Mouse (Mus musculus) megakaryocyte, embryonic 14.5 days (primary cell): ENCODE measurements around the gene Wbp11.

ENCODE experiments used
- FLI1 ChIP-seq: IDR thresholded peaks from 2 replicates; pipeline ENCODE4 v1.6.1; 2012; ENCODE audit warnings: low read length, inconsistent platforms, mixed read lengths
- GATA1 ChIP-seq: IDR thresholded peaks from 3 replicates; pipeline ENCODE4 v1.6.1; 2012; ENCODE audit warnings: mixed read lengths, low read length, inconsistent platforms, borderline replicate concordance

DNA sequence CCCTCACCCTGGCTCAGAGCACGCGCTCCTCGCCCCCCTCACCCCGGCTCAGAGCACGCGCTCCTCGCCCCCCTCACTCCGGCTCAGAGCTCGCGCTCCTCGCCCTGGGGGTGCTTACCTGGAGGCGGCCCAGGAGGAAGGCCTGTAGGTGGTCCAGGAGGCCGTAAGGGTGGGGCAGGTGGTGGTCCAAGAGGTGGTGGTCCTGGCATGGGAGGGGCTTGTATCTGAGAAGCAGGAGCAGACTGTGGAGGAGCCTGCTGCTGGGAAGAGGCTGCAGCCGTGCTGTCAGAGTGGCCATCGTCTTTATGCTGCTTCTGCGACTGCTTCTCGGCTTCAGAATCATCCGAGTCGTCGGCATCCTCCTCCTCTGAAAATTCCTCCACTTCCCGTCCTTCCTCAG, 11.2 kb downstream of the Wbp11 start:
- TF ChIP-seq GATA1 (no peak), FLI1 (no peak)
